Mouse (Mus musculus): ENCODE data around the gene Iqgap1.

The Iqgap1 gene

DNA sequence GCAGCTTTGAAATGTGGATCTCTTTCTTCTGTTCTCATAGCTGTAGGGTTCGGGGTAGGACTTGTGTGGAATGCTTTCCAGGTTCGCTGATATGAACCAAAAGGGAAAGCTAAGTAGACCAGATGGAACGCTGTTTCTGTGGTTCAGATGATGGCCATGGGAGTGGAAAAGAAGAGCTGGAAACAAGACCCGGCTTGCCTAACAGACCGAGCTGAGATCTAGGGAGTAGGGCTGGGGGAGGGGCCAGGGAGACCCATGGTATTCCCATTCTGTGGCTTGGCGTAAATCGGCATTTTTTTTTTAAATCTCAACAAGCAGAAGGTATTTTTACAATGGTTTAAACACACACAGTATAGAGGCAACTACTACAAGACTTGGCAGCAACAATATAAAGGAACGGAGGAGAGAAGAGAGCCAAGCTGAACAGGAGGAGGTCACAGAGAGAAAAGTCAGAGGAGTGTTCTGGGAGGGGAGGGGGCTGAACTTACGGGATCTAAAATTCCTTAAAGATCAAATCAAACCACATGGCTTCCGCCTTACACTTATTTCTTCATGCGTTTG, at the start of gene Iqgap1:
Gene Iqgap1 (minus strand): TSS at position 132 of the 561 bp plus-strand sequence.
- peak; percentile 65 to 79 for DNase-seq

- DNase-seq = no peak
Measured at GRCm38 (mm10) chr7:80873631-80874030, 47.9 kb upstream of the Iqgap1 start.

- DNase-seq = no peak
Measured at GRCm38 (mm10) chr7:80873038-80873437, 47.3 kb upstream of the Iqgap1 start.

- DNase-seq = no peak
Measured at GRCm38 (mm10) chr7:80868686-80869085, 42.9 kb upstream of the Iqgap1 start.

DNA sequence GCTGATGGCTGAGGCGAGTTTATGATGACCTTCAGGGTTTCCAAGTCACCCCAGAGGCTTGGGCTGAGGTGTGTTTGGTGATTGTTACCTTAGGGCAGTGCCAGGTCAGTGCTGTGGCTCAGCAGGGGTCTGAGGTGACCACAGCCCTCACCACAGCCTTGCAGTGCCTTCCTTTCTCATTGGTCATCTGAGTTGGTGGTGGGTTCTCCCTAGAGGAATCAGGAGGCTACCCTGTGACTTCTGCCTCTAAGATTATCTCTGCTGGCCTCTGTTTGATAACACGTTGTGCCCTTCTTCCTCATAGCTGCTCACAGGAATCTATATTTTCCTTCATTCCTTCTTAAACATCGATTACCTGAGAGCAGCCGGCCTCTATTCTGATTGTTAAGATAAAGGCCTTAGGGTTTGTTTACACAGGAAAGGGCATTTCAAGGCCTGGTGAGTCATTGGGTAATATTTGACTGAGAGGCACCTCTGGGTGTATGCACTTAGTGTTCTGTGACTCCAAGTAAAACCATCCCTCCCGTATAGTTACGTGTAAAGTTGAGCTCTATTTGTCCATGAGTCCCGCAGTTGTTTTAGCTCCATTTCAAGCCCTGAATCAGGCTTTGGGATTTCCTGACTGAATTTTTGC, 40.9 kb upstream of the Iqgap1 start:
- DNase-seq = no peak

DNA sequence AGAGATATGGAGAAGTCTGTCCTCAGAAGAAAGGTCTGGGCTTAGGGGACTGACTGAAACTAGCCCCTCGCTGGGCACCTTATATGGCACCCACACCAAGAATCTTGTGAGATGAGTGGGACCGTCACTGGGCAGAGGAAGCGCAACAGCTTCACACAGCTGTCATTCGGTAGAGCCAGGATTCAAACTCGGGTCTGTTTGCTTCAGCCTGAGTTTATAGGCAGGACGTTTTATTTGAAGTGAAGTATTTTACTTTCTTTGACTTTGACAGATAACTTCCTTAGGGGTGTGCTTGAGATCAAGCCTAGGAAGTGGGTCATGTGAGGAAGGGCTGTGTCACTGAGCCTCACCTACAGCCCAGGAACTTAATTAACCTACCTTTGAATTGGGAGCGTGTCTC, 39.7 kb upstream of the Iqgap1 start:
- no peak for DNase-seq

DNA sequence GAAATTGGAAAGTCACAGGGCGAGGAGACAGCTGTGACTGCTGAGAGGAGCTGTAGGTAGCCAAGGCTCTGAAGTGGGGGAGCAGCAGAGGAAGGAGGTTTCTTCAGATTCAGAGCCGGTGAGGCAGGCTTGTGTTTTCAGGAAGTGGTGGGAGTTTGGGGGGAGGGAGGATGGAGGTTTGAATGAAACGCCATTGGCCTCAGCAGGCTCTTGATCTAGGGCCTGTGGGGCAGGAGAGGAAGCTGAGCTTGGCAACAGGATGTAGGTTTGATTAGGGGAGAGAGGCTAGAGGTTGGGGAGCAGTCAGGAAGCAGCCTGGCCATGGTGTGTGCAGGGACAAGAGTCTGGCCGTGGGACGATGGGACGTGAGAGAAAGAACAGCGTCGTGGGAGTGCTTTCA, 39.1 kb upstream of the Iqgap1 start:
- peak; percentile 30 to 51 for DNase-seq

DNA sequence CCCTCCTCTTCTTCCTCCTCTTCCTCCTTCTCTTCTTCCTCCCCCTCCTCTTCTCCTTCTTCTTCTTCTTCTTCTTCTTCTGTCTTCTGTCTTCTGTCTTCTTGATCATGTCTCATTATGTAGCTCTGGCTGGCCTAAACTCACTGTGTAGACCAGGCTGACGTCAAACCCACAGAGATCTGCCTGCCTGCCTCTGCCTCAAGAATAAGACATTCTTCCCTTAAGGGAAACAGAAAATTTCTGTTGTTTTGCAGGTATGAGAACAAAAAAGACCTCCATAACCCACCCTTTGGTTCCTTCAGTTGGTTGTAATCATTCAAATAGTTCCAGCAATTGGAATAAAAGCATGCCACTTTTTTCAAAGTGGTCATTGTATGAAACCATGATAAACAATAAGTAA, 38.4 kb upstream of the Iqgap1 start:
- DNase-seq = no peak

DNA sequence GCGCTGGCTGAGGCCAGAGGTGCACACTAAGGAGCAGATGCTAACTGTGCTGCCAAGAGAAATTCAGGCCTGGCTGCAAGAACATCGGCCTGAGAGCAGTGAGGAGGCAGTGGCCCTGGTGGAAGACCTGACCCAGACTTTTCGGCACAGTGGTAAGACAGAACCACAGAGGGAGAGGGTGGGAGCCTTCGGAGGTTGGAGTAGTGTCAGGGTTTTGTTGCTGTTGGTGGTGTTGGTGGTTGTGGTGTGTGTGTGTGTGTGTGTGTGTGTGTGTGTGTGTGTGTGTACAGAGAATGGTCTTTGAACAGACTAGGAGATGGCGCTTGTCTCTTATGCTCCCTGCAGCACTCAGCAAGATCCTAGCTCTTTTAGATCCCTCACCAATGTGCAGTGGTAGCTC, 37.7 kb upstream of the Iqgap1 start:
- no peak for DNase-seq

- no peak for DNase-seq
Measured at GRCm38 (mm10) chr7:80862475-80862874, 36.7 kb upstream of the Iqgap1 start.

GRCm38 (mm10) chr7:80860729-80861274, 35.0 kb upstream of the Iqgap1 start, which contains the start of gene Zscan2:
Gene Zscan2, plus strand, starts transcription at chr7:80860920.
- peak; percentile 88 to 94 for DNase-seq

DNA sequence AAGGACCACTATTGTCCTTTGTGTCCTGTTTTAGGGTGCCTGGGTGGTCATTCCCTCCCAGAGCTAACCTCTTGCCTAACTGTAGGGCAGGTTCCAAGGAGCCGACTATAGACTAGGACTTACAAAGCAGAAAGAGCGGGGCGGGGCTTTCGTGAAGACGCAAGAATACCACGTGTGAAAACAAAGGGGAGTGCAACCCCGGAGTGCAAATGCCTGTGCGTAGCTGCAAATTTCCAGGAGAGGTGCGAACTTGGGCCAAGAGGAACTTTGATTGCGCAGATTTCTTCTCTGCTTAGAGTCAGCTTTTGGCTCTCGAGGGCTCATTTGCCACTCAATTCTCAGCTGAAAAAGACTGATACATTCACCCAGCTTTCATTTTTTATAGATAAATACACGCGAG, 34.5 kb upstream of the Iqgap1 start:
- peak; percentile 70 to 81 for DNase-seq

- DNase-seq = peak; percentile 89 to 90
Measured at GRCm38 (mm10) chr7:80857181-80857580, 31.4 kb upstream of the Iqgap1 start.

DNA sequence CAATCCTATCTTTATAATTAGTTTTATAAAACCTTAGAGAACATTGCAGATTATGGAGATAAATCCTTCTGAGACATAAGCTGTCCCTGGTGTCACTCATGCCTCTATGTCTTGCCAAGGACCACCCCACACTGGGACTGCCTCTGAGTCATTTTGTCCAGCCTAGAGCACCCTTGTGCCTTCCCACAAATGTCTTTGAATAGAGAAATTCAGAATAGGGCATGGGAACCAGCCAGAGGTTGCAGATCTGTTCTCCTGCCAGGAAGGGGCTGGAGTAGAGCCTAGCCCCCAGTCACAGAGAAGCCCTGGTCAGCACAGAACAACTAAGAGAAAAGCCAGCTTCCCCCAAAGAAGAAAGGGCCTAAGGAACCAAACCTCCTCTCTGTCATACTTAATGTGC, 29.5 kb upstream of the Iqgap1 start:
- DNase-seq = no peak

DNA sequence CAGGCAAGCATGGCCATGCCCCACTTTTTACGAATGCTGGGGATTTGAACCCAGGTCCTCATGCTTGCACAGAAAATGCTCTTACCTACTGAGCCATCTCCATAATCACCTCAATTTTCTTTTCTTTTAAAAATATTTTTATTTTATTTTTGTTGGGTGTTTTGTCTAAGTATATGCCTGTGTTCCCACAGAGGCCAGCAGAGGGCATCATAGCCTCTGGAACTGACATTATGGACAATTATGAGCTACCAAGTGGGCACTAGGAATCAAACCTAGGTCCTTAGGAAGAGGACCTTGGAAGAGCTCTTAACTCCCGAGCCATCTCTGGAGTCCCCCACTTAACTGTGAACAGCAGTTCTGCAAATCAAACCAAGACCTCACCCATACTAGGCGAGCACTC, 27.4 kb upstream of the Iqgap1 start:
- DNase-seq = no peak

DNA sequence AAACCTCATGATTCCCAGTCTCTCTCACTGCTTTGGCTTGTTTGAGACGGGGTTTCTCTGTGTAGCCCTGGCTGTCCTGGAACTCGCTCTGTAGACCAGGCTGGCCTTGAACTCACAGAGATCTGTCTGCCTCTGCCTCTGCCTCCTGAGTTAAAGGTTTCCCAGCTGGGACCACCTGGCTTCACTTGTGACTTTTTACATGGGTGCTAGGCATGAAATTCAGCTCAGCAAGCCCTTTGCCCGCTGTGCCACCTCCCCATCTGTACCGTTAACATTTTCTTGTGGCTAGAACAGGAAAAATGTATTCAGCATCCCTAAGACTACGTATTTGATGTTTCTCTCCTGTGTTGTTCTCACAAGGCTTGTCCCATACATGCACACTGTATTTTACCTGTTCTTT, 24.7 kb upstream of the Iqgap1 start:
- DNase-seq = no peak

- peak; percentile 36 to 49 for DNase-seq
Measured at GRCm38 (mm10) chr7:80849710-80850109, 23.9 kb upstream of the Iqgap1 start.

- no peak for DNase-seq
Measured at GRCm38 (mm10) chr7:80849267-80849666, 23.5 kb upstream of the Iqgap1 start.

GRCm38 (mm10) chr7:80846709-80847108, 20.9 kb upstream of the Iqgap1 start:
- no peak for DNase-seq

GRCm38 (mm10) chr7:80846280-80846678, 20.5 kb upstream of the Iqgap1 start:
- DNase-seq = no peak

GRCm38 (mm10) chr7:80845621-80846279, 20.0 kb upstream of the Iqgap1 start:
- no peak for DNase-seq

GRCm38 (mm10) chr7:80844691-80845090, 18.9 kb upstream of the Iqgap1 start:
- DNase-seq = no peak

GRCm38 (mm10) chr7:80843910-80844640, 18.3 kb upstream of the Iqgap1 start:
- DNase-seq = no peak
